Mouse (Mus musculus): ENCODE results near the gene Zfp553. TPM values are rescaled to one million over a fixed set of nuclear protein-coding genes. Genes with fewer than 3 reads are reported as not detected.

Zfp553 gene
- total RNA-seq, 2 experiments from 2014 or later: 9.0 to 9.8 TPM

DNA sequence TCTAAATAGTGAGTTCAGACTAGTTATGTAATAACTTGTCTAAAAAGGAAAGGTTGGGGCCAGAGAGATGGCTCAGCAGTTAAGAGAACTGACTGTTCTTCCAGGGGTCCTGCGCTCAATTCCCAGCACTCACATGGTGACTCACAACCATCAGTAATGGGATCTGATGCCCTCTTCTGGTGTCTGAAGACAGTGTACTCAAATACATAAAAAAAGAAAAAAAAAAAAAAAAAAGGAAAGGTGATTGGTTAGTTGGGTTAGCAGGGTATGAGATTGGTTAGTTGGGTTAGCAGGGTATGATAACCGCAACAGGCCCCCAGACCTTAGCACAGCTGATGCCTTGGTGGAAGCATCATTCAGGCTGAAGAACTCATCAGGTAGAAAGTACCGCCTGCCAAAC is 30.7 kb downstream of the Zfp553 start:
- no peak for DNase-seq (ENCODE audit: low spot score in 2 of 2)

GRCm38 (mm10) chr7:127270256-127270655 is 37.4 kb downstream of the Zfp553 start:
- no peak for DNase-seq (ENCODE audit: low spot score in 2 of 2)

GRCm38 (mm10) chr7:127270666-127271065 is 37.8 kb downstream of the Zfp553 start:
- DNase-seq (ENCODE audit: low spot score in 2 of 2): no peak

GRCm38 (mm10) chr7:127271093-127271492 is 38.2 kb downstream of the Zfp553 start:
- DNase-seq (ENCODE audit: low spot score in 2 of 2): no peak

DNA sequence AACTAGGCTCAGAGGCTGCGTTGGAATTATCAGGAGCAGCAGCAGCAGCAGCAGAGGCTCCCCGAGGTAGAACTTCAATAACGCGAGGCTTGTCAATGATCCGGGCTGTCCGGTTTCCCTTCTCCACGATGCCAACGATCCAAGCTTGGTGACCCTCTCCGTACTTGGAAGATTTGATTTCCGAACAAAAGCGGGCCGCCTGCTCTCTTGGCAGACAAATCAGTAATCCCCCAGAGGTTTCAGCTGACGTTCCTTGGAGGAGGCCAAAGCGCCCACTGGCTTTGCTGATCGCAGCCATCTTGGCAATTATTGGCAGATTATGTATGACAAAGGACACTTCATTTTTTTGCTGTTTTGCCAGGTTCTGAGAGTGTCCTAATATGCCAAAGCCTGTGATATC is 39.7 kb downstream of the Zfp553 start:
- no peak for DNase-seq (ENCODE audit: low spot score in 2 of 2)

GRCm38 (mm10) chr7:127273118-127273923 is 40.5 kb downstream of the Zfp553 start:
- DNase-seq (ENCODE audit: low spot score in 2 of 2): peak in 1 of 2 experiments; percentile 49

DNA sequence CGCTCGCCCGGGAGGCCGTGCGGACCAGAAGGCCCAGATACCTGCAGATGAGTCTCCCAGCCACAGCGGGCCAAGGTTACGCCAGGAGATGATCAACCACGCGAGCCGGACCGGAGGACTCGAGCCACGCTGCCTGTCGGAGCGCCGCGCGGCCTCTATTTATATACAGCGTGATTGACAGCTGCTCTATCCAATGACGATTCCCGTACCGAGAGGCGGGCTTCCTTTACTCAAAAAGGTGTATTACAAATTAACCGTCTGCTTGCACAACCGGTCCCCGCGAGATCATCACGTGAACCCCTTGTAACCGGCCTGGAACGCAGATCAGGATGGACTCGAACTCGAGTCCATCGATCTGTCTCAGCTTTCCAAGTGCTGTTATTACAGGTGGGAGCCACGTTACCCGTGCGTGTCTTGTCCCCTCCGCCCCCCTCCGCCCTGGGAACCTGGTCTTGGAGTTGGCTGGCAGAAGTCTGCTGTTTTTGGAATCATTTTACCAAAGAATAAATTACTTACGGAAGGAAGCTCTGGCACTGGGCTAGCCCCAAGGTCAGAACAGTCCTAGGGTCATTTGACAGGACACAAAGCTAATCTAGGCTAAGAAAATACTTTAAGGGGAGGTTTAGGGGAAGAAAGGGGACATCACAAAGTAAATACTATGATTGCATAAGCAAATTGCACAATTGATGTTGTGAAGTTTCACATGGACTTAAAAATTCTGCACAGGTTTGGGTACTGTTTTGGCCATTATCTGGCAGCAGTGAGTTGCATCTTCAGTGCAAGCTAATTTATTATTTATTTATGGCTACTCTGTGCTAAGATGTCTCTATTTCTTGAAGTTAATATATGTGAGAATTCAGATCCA is 41.3 kb downstream of the Zfp553 start, which contains the start of gene Sephs2:
Gene Sephs2, minus strand, starts transcription at position 131 of the 865 bp plus-strand sequence.
- peak; percentile 75 to 91 for DNase-seq (ENCODE audit: low spot score in 2 of 2)

DNA sequence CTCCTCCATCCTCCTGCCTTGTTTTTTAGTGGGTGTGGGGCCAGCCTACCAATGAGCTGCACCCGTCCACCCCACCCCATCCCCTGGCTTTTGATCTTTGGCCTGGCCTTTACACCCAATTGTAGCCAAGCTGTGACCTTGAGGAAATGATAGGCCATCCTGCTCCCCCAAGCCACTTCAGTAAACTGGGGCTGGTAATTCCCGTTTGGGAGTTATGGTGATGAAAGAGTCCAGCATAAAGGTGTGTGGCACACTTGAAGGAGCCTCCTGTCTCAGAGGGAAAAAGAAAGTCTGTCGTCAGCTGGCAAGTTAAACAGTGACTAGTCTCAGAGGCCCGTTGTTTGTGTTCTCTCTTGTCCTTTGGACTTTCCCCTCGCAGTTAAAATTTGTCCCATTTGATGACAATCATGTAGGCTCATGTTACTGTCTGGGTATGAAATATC is 43.7 kb downstream of the Zfp553 start:
- no peak for DNase-seq (ENCODE audit: low spot score in 2 of 2)

- no peak for DNase-seq (ENCODE audit: low spot score in 2 of 2)
Observed at GRCm38 (mm10) chr7:127278311-127278710, 45.5 kb downstream of the Zfp553 start.

GRCm38 (mm10) chr7:127280092-127280491 is 47.2 kb downstream of the Zfp553 start:
- no peak for DNase-seq (ENCODE audit: low spot score in 2 of 2)

DNA sequence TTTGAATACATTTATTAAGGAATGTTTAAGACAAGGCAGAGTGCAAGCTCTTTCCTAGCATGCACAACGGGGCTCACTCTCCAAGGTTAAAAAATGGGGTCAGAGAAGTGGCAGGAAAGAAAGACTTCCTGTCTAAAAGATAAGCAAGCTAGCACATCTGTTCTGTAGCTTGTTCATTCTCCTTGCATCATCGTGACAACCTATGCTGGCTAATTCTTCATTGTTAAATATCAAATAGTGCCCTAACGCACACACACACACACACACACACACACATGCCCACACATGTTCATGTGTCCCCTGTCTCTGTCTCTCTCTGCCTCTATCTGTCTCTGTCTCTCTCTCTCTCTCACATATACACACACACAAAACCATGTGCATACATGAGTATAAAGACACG is 48.3 kb downstream of the Zfp553 start:
- no peak for DNase-seq (ENCODE audit: low spot score in 2 of 2)

- DNase-seq (ENCODE audit: low spot score in 2 of 2): no peak
Observed at GRCm38 (mm10) chr7:127282190-127282589, 49.3 kb downstream of the Zfp553 start.

- DNase-seq (ENCODE audit: low spot score in 2 of 2): no peak
Observed at GRCm38 (mm10) chr7:127285154-127285553, 52.3 kb downstream of the Zfp553 start.

Other genes with a start within 250 kb of the Zfp553 start
- 10 to 100 TPM; 23.2 to 27.1 TPM for gene Mvp, start 218.4 kb upstream of the Zfp553 start, total RNA-seq (2021)
- 1 to 10 TPM; 1.8 to 2.5 TPM for gene Pagr1b, start 216.6 kb upstream of the Zfp553 start, total RNA-seq (2021)
- gene Pagr1a, start 215.7 kb upstream of the Zfp553 start, total RNA-seq (2021): 10 to 100 TPM in 1 of 2 experiments, 1 to 10 TPM in 1; 9.1 to 14.7 TPM
- 10 to 100 TPM; 26.0 to 26.6 TPM for gene Gm42742, start 212.0 kb upstream of the Zfp553 start, total RNA-seq (2021)
- gene Prrt2, start 211.8 kb upstream of the Zfp553 start, total RNA-seq (2021): 1 to 10 TPM; 6.5 to 9.4 TPM
- gene Maz, start 206.0 kb upstream of the Zfp553 start, total RNA-seq (2021): 100 to 1,000 TPM; 129 to 131 TPM
- gene Kif22, start 190.6 kb upstream of the Zfp553 start, total RNA-seq (2021): 10 to 100 TPM; 21.7 to 26.2 TPM
- under 1 TPM in 1 of 2 experiments, not detected in 1; 0.47 TPM for gene Zg16, start 145.7 kb upstream of the Zfp553 start, total RNA-seq (2021)
- gene AI467606, start 141.7 kb upstream of the Zfp553 start, total RNA-seq (2021): 1 to 10 TPM; 1.3 to 1.8 TPM
- 1 to 10 TPM; 4.6 to 5.2 TPM for gene Qprt, start 110.8 kb upstream of the Zfp553 start, total RNA-seq (2021)
- under 1 TPM; 0.54 to 0.91 TPM for gene Spn, start 95.2 kb upstream of the Zfp553 start, total RNA-seq (2021)
- gene Cd2bp2, start 37.0 kb upstream of the Zfp553 start, total RNA-seq (2021): 10 to 100 TPM; 47.4 to 55.9 TPM
- gene Tbc1d10b, start 24.6 kb upstream of the Zfp553 start, total RNA-seq (2021): 10 to 100 TPM; 48.0 to 51.7 TPM
- over 10,000 TPM; 28,893 to 32,257 TPM for gene Mylpf, start 24.2 kb upstream of the Zfp553 start, total RNA-seq (2021)
- 1 to 10 TPM; 7.4 to 7.6 TPM for gene Sept1, start 69 bp downstream of the Zfp553 start, total RNA-seq (2021)
- 10 to 100 TPM; 23.7 to 29.6 TPM for gene Zfp771, start 11.2 kb downstream of the Zfp553 start, total RNA-seq (2021)
- gene Dctpp1, start 27.6 kb downstream of the Zfp553 start, total RNA-seq (2021): 10 to 100 TPM; 35.6 to 48.5 TPM
- gene Sephs2, start 41.0 kb downstream of the Zfp553 start, total RNA-seq (2021): 10 to 100 TPM; 22.1 to 23.7 TPM
- 1 to 10 TPM; 1.8 to 2.8 TPM for gene Itgal, start 63.2 kb downstream of the Zfp553 start, total RNA-seq (2021)
- 10 to 100 TPM; 32.3 to 36.0 TPM for gene Zfp768, start 112.5 kb downstream of the Zfp553 start, total RNA-seq (2021)
- gene Zfp747, start 143.0 kb downstream of the Zfp553 start, total RNA-seq (2021): 1 to 10 TPM; 4.6 to 6.9 TPM
- 1 to 10 TPM; 2.8 to 3.3 TPM for gene 9130019O22Rik, start 154.1 kb downstream of the Zfp553 start, total RNA-seq (2021)
- gene E430018J23Rik, start 160.6 kb downstream of the Zfp553 start, total RNA-seq (2021): 1 to 10 TPM; 4.7 to 5.5 TPM
- gene Zfp764, start 173.8 kb downstream of the Zfp553 start, total RNA-seq (2021): 1 to 10 TPM; 4.6 to 5.0 TPM
- gene Zfp688, start 189.0 kb downstream of the Zfp553 start, total RNA-seq (2021): 1 to 10 TPM; 6.6 to 9.1 TPM
- 1 to 10 TPM; 3.3 to 3.4 TPM for gene Zfp689, start 216.1 kb downstream of the Zfp553 start, total RNA-seq (2021)
- 10 to 100 TPM; 26.1 to 32.5 TPM for gene Prr14, start 226.6 kb downstream of the Zfp553 start, total RNA-seq (2021)
- 10 to 100 TPM; 39.7 to 51.3 TPM for gene Fbrs, start 246.1 kb downstream of the Zfp553 start, total RNA-seq (2021)